Mouse (Mus musculus) heart, embryonic 16.5 days (tissue): Measurements from ENCODE around the gene Shld2. TPM values are rescaled to one million over a fixed set of nuclear protein-coding genes. Genes with fewer than 3 reads are reported as not detected.

Experiments used
- ATAC-seq: fragments of 200-750 bp; cut with Nextera tagmentation; replicated peaks from 2 replicates; pipeline ENCODE4 v1.8.0; 2017; ENCODE audit warnings: moderate number of reproducible peaks; ENCODE audit not compliant: insufficient read depth, low FRiP score; ENCODE audit errors: extremely low read depth
- H3K27ac ChIP-seq: fragments of 300-500 bp; sonication (generic); 2 replicates; pipeline ENCODE4 v1.5.1; 2014; ENCODE audit warnings: mild to moderate bottlenecking, low read length, control low read depth, moderate library complexity
- H3K27me3 ChIP-seq: fragments of 300-500 bp; sonication (generic); 2 replicates; pipeline ENCODE4 v1.6.1; 2014; ENCODE audit warnings: low read length, mixed read lengths; ENCODE audit not compliant: control insufficient read depth, insufficient read depth
- H3K36me3 ChIP-seq: fragments of 300-500 bp; sonication (generic); 2 replicates; pipeline ENCODE4 v1.6.1; 2014; ENCODE audit not compliant: control insufficient read depth, insufficient read depth
- H3K4me1 ChIP-seq: fragments of 300-500 bp; sonication (generic); 2 replicates; pipeline ENCODE4 v1.6.1; 2014; ENCODE audit warnings: low read length, mixed read lengths; ENCODE audit not compliant: control insufficient read depth, insufficient read depth
- H3K4me2 ChIP-seq: fragments of 300-500 bp; sonication (generic); 2 replicates; pipeline ENCODE4 v1.6.1; 2014; ENCODE audit warnings: low read depth, mild to moderate bottlenecking, control low read depth, low read length
- H3K4me3 ChIP-seq: fragments of 300-500 bp; sonication (generic); 2 replicates; pipeline ENCODE4 v1.5.1; 2014; ENCODE audit warnings: mild to moderate bottlenecking, control low read depth, low read length
- H3K9ac ChIP-seq: fragments of 300-500 bp; sonication (generic); 2 replicates; pipeline ENCODE4 v1.6.1; 2014; ENCODE audit warnings: low read length, control low read depth
- H3K9me3 ChIP-seq: fragments of 300-500 bp; sonication (generic); replicated peaks from 2 replicates; pipeline ENCODE4 v1.6.1; 2016; ENCODE audit warnings: low read length; ENCODE audit not compliant: control insufficient read depth
- WGBS: fragments of 180-500 bp; shearing (Covaris S2); extraction: QIAGEN DNeasy Blood & Tissue Kit; methylation state at CpG from one replicate; pipeline ENCODE4 v1.1.7; 2014; 5-methylcytosine and 5-hydroxymethylcytosine counted together
- polyA plus RNA-seq: library from polyadenylated mRNA; unstranded; fragments of >200 nt; fragmentation: Nextera tagmentation; extraction: Ambion mirVana; gene quantifications from 2 replicates; pipeline ENCODE4 v1.2.1, GENCODE M21; 2015

Gene Shld2
- polyA plus RNA-seq, 1 experiment from 2014 or later: 8.9 TPM

DNA sequence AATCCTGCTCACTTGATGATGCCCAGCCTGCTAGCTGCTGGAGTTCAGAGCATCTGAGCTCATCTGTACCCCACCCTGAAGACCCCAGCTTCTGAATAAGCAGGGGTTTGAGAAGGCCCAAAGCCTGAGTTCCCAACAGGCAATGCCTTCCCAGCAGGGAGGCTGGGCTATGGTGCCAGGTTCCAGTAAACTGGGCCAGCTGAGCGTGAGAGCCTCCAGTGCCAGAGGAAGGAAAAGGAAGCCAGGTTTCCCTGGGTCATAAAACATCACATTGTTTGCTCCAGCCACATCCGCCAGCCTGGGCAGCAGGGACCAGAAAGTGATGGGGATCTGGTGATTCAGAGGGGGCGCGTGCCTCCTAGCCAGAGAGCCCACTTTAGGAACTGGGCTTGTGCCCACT lies 83.7 kb downstream of the Shld2 start:
- Histone ChIP-seq H3K27ac (no peak overlapping the region), H3K9ac (no peak overlapping the region), H3K4me3 (no peak overlapping the region), H3K4me2 (no peak overlapping the region), H3K36me3 (peaks cover 2% of the 10 kb centered on the region; the same call in 1 of the 2 replicates), H3K9me3 (0 out of 2 replicates have a peak, but pooled peaks cover 2% of the 10 kb centered on the region), H3K4me1 (peaks cover 6% of the 10 kb centered on the region; the same call in 1 of the 2 replicates), H3K27me3 (no peaks in the 10 kb centered on the region)
- no peak for ATAC-seq
- WGBS: 89% methylated on average over 4 of the region's 4 CpGs

DNA sequence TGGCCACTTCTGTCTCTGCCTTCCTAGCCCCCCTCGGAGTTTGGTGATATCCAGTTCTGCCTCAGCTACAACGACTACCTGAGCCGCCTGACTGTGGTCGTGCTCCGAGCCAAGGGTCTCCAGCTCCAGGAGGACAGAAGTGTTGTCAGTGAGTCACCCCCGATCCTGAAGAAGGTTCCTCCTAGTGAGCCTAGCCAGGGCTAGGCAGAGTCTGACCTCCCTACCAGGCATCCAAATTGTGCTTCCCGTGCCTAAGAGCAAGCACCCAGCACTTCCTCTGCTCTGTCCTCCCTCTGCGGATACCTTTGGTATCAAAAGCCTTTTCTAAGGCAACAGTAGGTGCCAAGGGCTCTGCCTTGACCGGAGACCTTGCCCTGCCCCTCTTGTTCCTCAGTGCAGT lies 84.3 kb downstream of the Shld2 start:
- no peak for ATAC-seq
- Histone ChIP-seq H3K27ac (no peak overlapping the region), H3K4me3 (no peak overlapping the region), H3K9me3 (no peaks in the 10 kb centered on the region), H3K36me3 (no peaks in the 10 kb centered on the region), H3K9ac (no peak overlapping the region), H3K4me1 (peaks cover 6% of the 10 kb centered on the region; the same call in 1 of the 2 replicates), H3K27me3 (peaks cover under 1% of the 10 kb centered on the region), H3K4me2 (no peak overlapping the region)
- WGBS: 73% methylated on average over 9 of the region's 9 CpGs

DNA sequence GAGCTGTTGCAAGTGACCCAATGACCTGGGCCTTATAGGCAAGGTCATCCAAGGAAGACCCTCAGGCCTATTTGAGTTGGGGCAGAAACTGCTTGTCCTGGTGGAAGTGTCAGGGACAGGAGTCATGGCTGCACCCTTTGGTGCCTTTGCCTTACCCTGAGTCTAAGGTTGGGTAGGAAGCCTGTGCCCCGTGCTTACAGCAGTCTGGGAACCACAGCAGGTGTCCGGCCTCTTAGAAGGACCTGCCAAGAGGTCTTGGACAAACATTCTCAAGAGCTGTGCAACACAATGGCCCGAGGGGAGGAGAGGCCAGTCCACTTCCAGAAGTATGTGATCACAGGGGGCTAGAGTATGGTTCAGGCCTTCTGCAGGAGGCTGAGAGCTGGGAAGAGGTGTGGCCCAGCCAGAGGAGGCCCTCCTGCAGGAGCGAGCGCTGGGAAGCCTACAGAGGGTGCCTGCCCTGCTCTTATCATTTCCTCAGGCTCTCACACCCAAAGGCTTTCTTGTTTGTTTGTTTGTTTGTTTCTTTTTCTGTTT lies 86.9 kb downstream of the Shld2 start:
- H3K4me3 ChIP-seq: no peak overlapping the region
- peaks cover 26% of the 10 kb centered on the region for H3K27me3 ChIP-seq
- H3K4me2 ChIP-seq: no peak overlapping the region
- H3K9ac ChIP-seq: no peak overlapping the region
- H3K36me3 ChIP-seq: no peaks in the 10 kb centered on the region
- H3K4me1 ChIP-seq: peaks cover 7% of the 10 kb centered on the region
- no peaks in the 10 kb centered on the region for H3K9me3 ChIP-seq
- WGBS: 58% methylated on average over 5 of the region's 5 CpGs
- no peak overlapping the region for H3K27ac ChIP-seq
- no peak for ATAC-seq

DNA sequence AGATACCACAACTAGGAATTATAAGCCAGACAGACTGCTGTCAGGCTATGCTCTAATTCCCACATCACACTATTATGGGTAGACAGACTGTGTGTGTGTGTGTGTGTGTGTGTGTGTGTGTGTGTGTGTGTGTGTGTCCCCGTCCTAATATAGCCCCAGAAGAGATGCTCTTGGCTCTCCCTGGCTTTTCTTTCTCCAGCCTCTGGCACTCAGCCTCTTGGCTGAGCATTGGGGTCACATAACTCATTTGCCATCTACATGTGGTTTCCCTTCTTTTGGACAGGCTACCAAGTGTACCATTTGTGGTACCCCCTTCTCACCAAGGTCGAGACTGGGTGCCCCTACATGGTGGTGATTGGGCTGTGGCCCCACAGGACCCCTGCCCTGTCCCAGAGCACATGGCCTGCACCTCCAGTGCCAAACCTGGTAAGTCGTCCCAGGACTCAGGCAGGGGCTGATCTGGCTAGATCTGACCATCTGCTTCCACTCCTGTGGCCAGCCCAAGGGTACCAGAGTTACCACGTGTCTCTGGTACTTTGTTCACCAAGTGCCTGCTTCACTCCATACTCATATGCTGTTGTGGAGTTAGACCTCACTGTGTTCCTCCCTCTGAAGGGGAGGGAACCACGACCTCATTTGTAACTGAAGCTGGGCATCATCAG lies 88.7 kb downstream of the Shld2 start:
- Histone ChIP-seq H3K4me3 (no peak overlapping the region), H3K9me3 (no peaks in the 10 kb centered on the region), H3K27me3 (peaks cover 26% of the 10 kb centered on the region), H3K4me2 (no peak overlapping the region), H3K36me3 (no peaks in the 10 kb centered on the region), H3K4me1 (peaks cover 6% of the 10 kb centered on the region; the same call in 1 of the 2 replicates), H3K27ac (no peak overlapping the region), H3K9ac (no peak overlapping the region)
- ATAC-seq: no peak
- WGBS: 67% methylated on average over 5 of the region's 5 CpGs

DNA sequence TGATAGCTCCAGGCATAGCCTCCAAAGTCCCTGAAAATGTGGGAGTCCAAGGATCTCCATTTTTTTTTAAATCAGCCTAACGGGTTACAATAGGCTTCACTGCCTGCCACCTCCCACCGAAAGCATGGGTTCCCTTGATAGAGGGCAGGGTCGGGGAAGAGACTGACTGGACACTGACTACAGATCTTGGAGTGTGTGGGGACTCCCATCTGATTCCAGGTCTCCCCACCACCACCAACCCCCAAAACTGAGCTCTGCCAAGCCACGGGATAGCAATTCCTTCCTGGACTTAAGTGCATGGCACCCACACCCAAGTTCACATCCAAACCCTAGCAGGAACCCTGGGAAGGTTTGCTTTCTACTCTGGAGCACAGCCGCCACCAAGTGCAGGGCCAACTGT lies 89.9 kb downstream of the Shld2 start:
- Histone ChIP-seq H3K4me2 (peak overlapping the region; percentile 72), H3K27ac (no peak overlapping the region), H3K4me1 (peaks cover 10% of the 10 kb centered on the region), H3K36me3 (no peaks in the 10 kb centered on the region), H3K9ac (no peak overlapping the region), H3K9me3 (no peaks in the 10 kb centered on the region), H3K27me3 (peaks cover 26% of the 10 kb centered on the region), H3K4me3 (peak overlapping the region; percentile 43; the same call in 1 of the 2 replicates)
- 70% methylated on average over 5 of the region's 5 CpGs for WGBS
- no peak for ATAC-seq

DNA sequence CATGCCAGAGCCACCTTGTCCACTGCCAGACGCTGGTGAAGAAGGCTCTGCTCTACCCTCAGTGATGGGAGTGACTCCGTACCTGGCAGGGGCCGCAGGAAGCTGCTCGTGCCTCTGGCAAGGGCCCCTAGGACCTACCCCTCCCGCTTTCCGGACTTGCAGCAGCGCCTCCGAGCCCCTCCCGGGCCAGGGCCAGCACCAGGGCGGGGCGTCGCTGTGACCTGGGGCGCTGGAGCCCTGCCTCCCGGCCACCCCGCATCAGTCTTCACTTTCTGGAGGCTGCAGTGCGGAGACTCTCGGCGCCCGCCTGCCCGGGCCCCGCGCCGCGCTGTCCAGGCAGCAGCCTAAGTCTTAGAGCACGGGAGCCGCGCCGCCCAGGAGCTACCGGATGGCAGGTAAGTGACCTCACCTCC lies 90.5 kb downstream of the Shld2 start:
- Histone ChIP-seq H3K27ac (no peak overlapping the region), H3K36me3 (no peaks in the 10 kb centered on the region), H3K27me3 (peaks cover 26% of the 10 kb centered on the region), H3K4me1 (peaks cover 10% of the 10 kb centered on the region), H3K4me3 (peak overlapping the region; percentile 43), H3K9me3 (no peaks in the 10 kb centered on the region), H3K4me2 (peak overlapping the region; percentile 72), H3K9ac (peak overlapping the region; percentile 60)
- 4% methylated on average over 29 of the region's 29 CpGs for WGBS
- no peak; the same call in 1 of the 2 replicates for ATAC-seq

DNA sequence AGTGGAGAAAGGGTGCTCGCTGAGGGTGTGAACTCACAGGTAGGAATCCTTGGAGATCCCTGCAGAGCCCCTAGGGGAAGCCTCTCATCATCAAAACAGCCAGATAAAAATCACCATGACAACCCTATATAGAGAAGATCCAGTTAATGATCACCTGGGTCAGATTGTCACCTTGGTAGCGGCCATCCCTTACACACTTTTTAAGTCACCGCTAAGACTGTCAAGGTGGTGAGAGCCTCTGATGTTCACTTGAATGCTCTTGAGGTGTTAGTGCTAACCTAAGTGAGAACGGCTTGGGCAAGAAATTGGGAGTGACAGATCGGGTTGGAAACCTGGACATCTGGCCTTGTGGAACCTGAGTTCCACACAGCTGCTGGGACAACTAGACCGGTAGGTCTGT lies 91.0 kb downstream of the Shld2 start, which contains the start of gene Syt15:
TSS of gene Syt15 (plus strand) at position 301 of the 400 bp plus-strand sequence.
- Histone ChIP-seq H3K4me2 (peak within 1 kb of the TSS; percentile 72), H3K9me3 (no peaks in the 10 kb centered on the region), H3K36me3 (no peaks in the 10 kb centered on the region), H3K4me1 (peaks cover 10% of the 10 kb centered on the region), H3K9ac (peak within 1 kb of the TSS; percentile 60), H3K27me3 (peaks cover 26% of the 10 kb centered on the region), H3K27ac (no peak within 1 kb of the TSS), H3K4me3 (peak within 1 kb of the TSS; percentile 43)
- no peak for ATAC-seq
- 67% methylated on average over 6 of the region's 6 CpGs for WGBS

DNA sequence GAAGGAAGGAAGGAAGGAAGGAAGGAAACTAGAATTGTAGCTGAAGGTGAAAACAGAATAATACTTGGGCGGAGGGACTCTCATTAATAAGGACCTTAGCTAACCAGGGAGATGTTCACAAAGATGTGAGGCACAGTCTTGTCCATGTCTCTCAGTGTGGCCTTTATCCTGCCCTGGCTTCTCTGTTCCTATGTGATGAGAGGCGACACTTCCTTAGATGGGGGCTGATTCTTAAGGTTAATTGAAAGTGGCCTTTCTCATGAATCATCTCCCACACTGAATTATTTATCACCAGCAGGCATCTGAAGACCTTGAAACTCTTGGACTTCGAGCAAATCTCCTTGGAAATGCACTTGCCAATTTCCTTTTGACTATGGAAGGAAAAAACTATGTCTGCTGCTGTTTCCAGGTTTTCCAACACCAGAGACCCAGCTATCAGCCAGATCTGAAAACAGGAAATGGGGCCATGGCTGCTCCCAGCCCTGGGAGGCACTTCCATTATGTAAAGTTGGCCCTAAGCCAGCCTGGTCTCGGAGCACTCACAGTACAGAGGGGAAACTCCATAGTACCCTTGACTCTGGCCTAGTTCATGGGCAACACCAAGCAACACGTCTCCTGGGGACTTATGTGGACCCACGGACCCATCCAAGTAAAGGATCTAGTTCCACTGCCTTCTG lies 94.7 kb downstream of the Shld2 start:
- Histone ChIP-seq H3K4me1 (peaks cover 10% of the 10 kb centered on the region), H3K27me3 (peaks cover 21% of the 10 kb centered on the region), H3K4me3 (no peak overlapping the region), H3K9me3 (no peaks in the 10 kb centered on the region), H3K4me2 (no peak overlapping the region), H3K9ac (no peak overlapping the region), H3K27ac (no peak overlapping the region), H3K36me3 (no peaks in the 10 kb centered on the region)
- WGBS: 50% methylated on average over 6 of the region's 6 CpGs
- no peak for ATAC-seq

DNA sequence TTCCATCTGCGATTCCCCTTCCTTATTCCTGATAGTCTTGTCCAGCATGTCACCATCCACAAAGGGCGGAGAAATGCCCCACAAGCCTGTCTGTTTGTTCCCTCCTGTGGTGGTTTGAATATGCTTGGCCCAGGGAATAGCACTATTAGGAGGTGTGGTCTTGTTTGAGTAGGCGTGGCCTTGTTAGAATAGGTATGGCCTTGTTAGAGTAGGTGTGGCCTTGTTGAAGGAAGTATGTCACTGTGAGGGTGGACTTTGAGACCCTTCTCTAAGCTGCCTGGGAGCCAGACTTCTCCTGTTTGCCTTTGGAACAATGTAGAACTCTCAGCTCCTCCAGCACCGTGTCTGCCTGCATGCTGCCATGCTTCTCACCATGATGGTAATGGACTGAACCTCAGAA lies 100.4 kb downstream of the Shld2 start:
- no peaks in the 10 kb centered on the region for H3K36me3 ChIP-seq
- no peaks in the 10 kb centered on the region for H3K27me3 ChIP-seq
- WGBS: 83% methylated on average over 4 of the region's 4 CpGs
- ATAC-seq: no peak
- H3K27ac ChIP-seq: no peak overlapping the region
- no peaks in the 10 kb centered on the region for H3K4me1 ChIP-seq
- H3K9ac ChIP-seq: no peak overlapping the region
- H3K4me2 ChIP-seq: no peak overlapping the region
- H3K4me3 ChIP-seq: no peak overlapping the region
- H3K9me3 ChIP-seq: no peaks in the 10 kb centered on the region
